Mouse (Mus musculus) brain, embryonic 14.5 days (tissue): ENCODE data around the gene Tubgcp3. TPM values are rescaled to one million over a fixed set of nuclear protein-coding genes. Genes with fewer than 3 reads are reported as not detected.

Experiments used
- DNase-seq: peaks from one replicate; pipeline ENCODE4 v3.0.0-alpha.2; 2011; ENCODE audit warnings: low read depth
- CTCF ChIP-seq: fragments of 200-500 bp; IDR thresholded peaks from 2 replicates; pipeline ENCODE4 v1.5.1; 2012; ENCODE audit warnings: inconsistent platforms, mild to moderate bottlenecking, moderate library complexity, borderline replicate concordance; ENCODE audit not compliant: insufficient read depth, insufficient read length; ENCODE audit errors: extremely low read depth
- POLR2A ChIP-seq: fragments of 200-500 bp; IDR thresholded peaks from 2 replicates; pipeline ENCODE4 v1.6.1; 2012; ENCODE audit warnings: mild to moderate bottlenecking, inconsistent platforms, borderline replicate concordance; ENCODE audit not compliant: poor library complexity, insufficient read depth, insufficient read length, severe bottlenecking; ENCODE audit errors: extremely low read depth
- polyA plus RNA-seq: library from polyadenylated mRNA; depleted of rRNA; stranded (reverse); fragments of >200 nt; gene quantifications from 2 replicates; pipeline ENCODE4 v1.2.3, GENCODE M21; 2012

The Tubgcp3 gene
- polyA plus RNA-seq, 1 experiment = 64.1 TPM

- DNase-seq = no peak
- TF ChIP-seq POLR2A (no peak), CTCF (no peak)
These were observed 9.0 kb downstream of the Tubgcp3 start for GRCm38 (mm10) chr8:12663105-12663456.

GRCm38 (mm10) chr8:12662375-12663104 is 9.5 kb downstream of the Tubgcp3 start:
- DNase-seq = no peak
- TF ChIP-seq CTCF (no peak), POLR2A (no peak)

- no peak for TF ChIP-seq CTCF
- DNase-seq = no peak
These were observed 14.6 kb downstream of the Tubgcp3 start for GRCm38 (mm10) chr8:12657411-12657810.

GRCm38 (mm10) chr8:12651246-12651645 is 20.8 kb downstream of the Tubgcp3 start:
- TF ChIP-seq CTCF = peak; percentile 25; the same call in 1 of the 2 replicates
- no peak for TF ChIP-seq POLR2A
- DNase-seq = no peak

GRCm38 (mm10) chr8:12650495-12650894 is 21.6 kb downstream of the Tubgcp3 start:
- no peak for TF ChIP-seq POLR2A
- no peak for TF ChIP-seq CTCF
- DNase-seq = no peak

- TF ChIP-seq POLR2A (no peak), CTCF (no peak)
- no peak for DNase-seq
These were observed 23.1 kb downstream of the Tubgcp3 start for GRCm38 (mm10) chr8:12648951-12649350.

GRCm38 (mm10) chr8:12646536-12646935 is 25.5 kb downstream of the Tubgcp3 start:
- no peak for DNase-seq
- TF ChIP-seq POLR2A = no peak
- TF ChIP-seq CTCF = no peak

- TF ChIP-seq CTCF (peak; percentile 3; the same call in 1 of the 2 replicates), POLR2A (no peak)
- DNase-seq = peak; percentile 4
These were observed 27.2 kb downstream of the Tubgcp3 start for GRCm38 (mm10) chr8:12644894-12645293.

- DNase-seq = no peak
- TF ChIP-seq POLR2A = no peak
- TF ChIP-seq CTCF = no peak
These were observed 27.7 kb downstream of the Tubgcp3 start for GRCm38 (mm10) chr8:12644341-12644740.

GRCm38 (mm10) chr8:12641527-12641926 is 30.5 kb downstream of the Tubgcp3 start:
- TF ChIP-seq CTCF = no peak
- TF ChIP-seq POLR2A = no peak
- no peak for DNase-seq

- TF ChIP-seq CTCF = no peak
- no peak for TF ChIP-seq POLR2A
These were observed 33.6 kb downstream of the Tubgcp3 start for GRCm38 (mm10) chr8:12638446-12638845.

GRCm38 (mm10) chr8:12635366-12635765 is 36.7 kb downstream of the Tubgcp3 start:
- TF ChIP-seq POLR2A = no peak
- DNase-seq = no peak

More at GRCm38 (mm10) chr8:12638446-12638845, 33.6 kb downstream of the Tubgcp3 start:
- no peak for DNase-seq
